Mouse (Mus musculus): ENCODE data around the gene Glrx. TPM values are rescaled to one million over a fixed set of nuclear protein-coding genes. Genes with fewer than 3 reads are reported as not detected.

The Glrx gene
- 40.7 and 44.7 TPM in 2 replicates for polyA plus RNA-seq (2015; fragmentation: Nextera tagmentation; extraction: Ambion mirVana)

GRCm38 (mm10) chr13:75839719-75840481, at the start of gene Glrx:
Glrx (plus strand) TSS chr13:75839868.
- under 1% methylated on average over 12 of the region's 12 CpGs for WGBS
- H3K4me1 ChIP-seq (ENCODE audit: insufficient read depth, low read length) = peaks cover 25% of the 10 kb centered on the region
- H3K27me3 ChIP-seq (ENCODE audit: insufficient read depth, low read length) = no peaks in the 10 kb centered on the region
- no peaks in the 10 kb centered on the region for H3K9me3 ChIP-seq (ENCODE audit: low read length)
- H3K4me2 ChIP-seq (replicated peaks; ENCODE audit: low read depth, low read length) = peak within 1 kb of the TSS; percentile 69
- no peaks in the 10 kb centered on the region for H3K36me3 ChIP-seq (ENCODE audit: insufficient read depth, low read length)
- peak within 1 kb of the TSS; percentile 53 for H3K4me3 ChIP-seq (ENCODE audit: low read length)
- peak; percentile 94 for ATAC-seq (ENCODE audit: low FRiP score, low TSS enrichment)
- peak within 1 kb of the TSS; percentile 77 for H3K27ac ChIP-seq (ENCODE audit: low read length)
- H3K9ac ChIP-seq (replicated peaks; ENCODE audit: low read length) = peak within 1 kb of the TSS; percentile 65

GRCm38 (mm10) chr13:75790550-75791205, 49.0 kb upstream of the Glrx start:
- H3K36me3 ChIP-seq (ENCODE audit: insufficient read depth, low read length) = no peaks in the 10 kb centered on the region
- H3K4me3 ChIP-seq (ENCODE audit: low read length) = no peak overlapping the region
- 75% methylated on average over 1 of the region's 1 CpGs for WGBS
- no peak for ATAC-seq (ENCODE audit: low FRiP score, low TSS enrichment)
- no peak overlapping the region for H3K4me2 ChIP-seq (replicated peaks; ENCODE audit: low read depth, low read length)
- H3K9me3 ChIP-seq (ENCODE audit: low read length) = no peaks in the 10 kb centered on the region
- H3K9ac ChIP-seq (replicated peaks; ENCODE audit: low read length) = no peak overlapping the region
- no peaks in the 10 kb centered on the region for H3K27me3 ChIP-seq (ENCODE audit: insufficient read depth, low read length)
- no peak overlapping the region for H3K27ac ChIP-seq (ENCODE audit: low read length)
- H3K4me1 ChIP-seq (ENCODE audit: insufficient read depth, low read length) = no peaks in the 10 kb centered on the region

GRCm38 (mm10) chr13:75793863-75794629, 45.6 kb upstream of the Glrx start:
- Histone ChIP-seq H3K9me3 (ENCODE audit: low read length) (no peaks in the 10 kb centered on the region), H3K36me3 (ENCODE audit: insufficient read depth, low read length) (no peaks in the 10 kb centered on the region), H3K27me3 (ENCODE audit: insufficient read depth, low read length) (no peaks in the 10 kb centered on the region), H3K27ac (ENCODE audit: low read length) (no peak overlapping the region), H3K4me2 (replicated peaks; ENCODE audit: low read depth, low read length) (no peak overlapping the region), H3K9ac (replicated peaks; ENCODE audit: low read length) (no peak overlapping the region), H3K4me1 (ENCODE audit: insufficient read depth, low read length) (no peaks in the 10 kb centered on the region), H3K4me3 (ENCODE audit: low read length) (no peak overlapping the region)
- ATAC-seq (ENCODE audit: low FRiP score, low TSS enrichment) = no peak
- 64% methylated on average over 6 of the region's 6 CpGs for WGBS

GRCm38 (mm10) chr13:75797369-75798141, 42.1 kb upstream of the Glrx start:
- Histone ChIP-seq H3K27ac (ENCODE audit: low read length) (no peak overlapping the region), H3K4me3 (ENCODE audit: low read length) (peak overlapping the region; percentile 20), H3K4me1 (ENCODE audit: insufficient read depth, low read length) (no peaks in the 10 kb centered on the region), H3K9me3 (ENCODE audit: low read length) (no peaks in the 10 kb centered on the region), H3K36me3 (ENCODE audit: insufficient read depth, low read length) (no peaks in the 10 kb centered on the region), H3K4me2 (replicated peaks; ENCODE audit: low read depth, low read length) (peak overlapping the region; percentile 40), H3K9ac (replicated peaks; ENCODE audit: low read length) (peak overlapping the region; percentile 9; the same call in 1 of the 2 replicates), H3K27me3 (ENCODE audit: insufficient read depth, low read length) (no peaks in the 10 kb centered on the region)
- peak; percentile 98 for ATAC-seq (ENCODE audit: low FRiP score, low TSS enrichment)
- 27% methylated on average over 18 of the region's 18 CpGs for WGBS

GRCm38 (mm10) chr13:75798413-75799302, 41.0 kb upstream of the Glrx start:
- H3K4me3 ChIP-seq (ENCODE audit: low read length) = no peak overlapping the region
- H3K27me3 ChIP-seq (ENCODE audit: insufficient read depth, low read length) = no peaks in the 10 kb centered on the region
- H3K36me3 ChIP-seq (ENCODE audit: insufficient read depth, low read length) = no peaks in the 10 kb centered on the region
- no peak for ATAC-seq (ENCODE audit: low FRiP score, low TSS enrichment)
- 70% methylated on average over 7 of the region's 7 CpGs for WGBS
- no peak overlapping the region for H3K4me2 ChIP-seq (replicated peaks; ENCODE audit: low read depth, low read length)
- no peaks in the 10 kb centered on the region for H3K9me3 ChIP-seq (ENCODE audit: low read length)
- no peak overlapping the region for H3K27ac ChIP-seq (ENCODE audit: low read length)
- H3K4me1 ChIP-seq (ENCODE audit: insufficient read depth, low read length) = no peaks in the 10 kb centered on the region
- H3K9ac ChIP-seq (replicated peaks; ENCODE audit: low read length) = no peak overlapping the region

- 82% methylated on average over 3 of the region's 3 CpGs for WGBS
- H3K4me1 ChIP-seq (ENCODE audit: insufficient read depth, low read length) = no peaks in the 10 kb centered on the region
- no peaks in the 10 kb centered on the region for H3K27me3 ChIP-seq (ENCODE audit: insufficient read depth, low read length)
- no peak overlapping the region for H3K4me3 ChIP-seq (ENCODE audit: low read length)
- H3K9me3 ChIP-seq (ENCODE audit: low read length) = no peaks in the 10 kb centered on the region
- no peak overlapping the region for H3K9ac ChIP-seq (replicated peaks; ENCODE audit: low read length)
- ATAC-seq (ENCODE audit: low FRiP score, low TSS enrichment) = no peak
- H3K27ac ChIP-seq (ENCODE audit: low read length) = no peak overlapping the region
- H3K4me2 ChIP-seq (replicated peaks; ENCODE audit: low read depth, low read length) = no peak overlapping the region
- H3K36me3 ChIP-seq (ENCODE audit: insufficient read depth, low read length) = no peaks in the 10 kb centered on the region
Measured at GRCm38 (mm10) chr13:75799421-75799820, 40.2 kb upstream of the Glrx start.

- Histone ChIP-seq H3K9ac (replicated peaks; ENCODE audit: low read length) (no peak overlapping the region), H3K4me3 (ENCODE audit: low read length) (no peak overlapping the region), H3K4me1 (ENCODE audit: insufficient read depth, low read length) (no peaks in the 10 kb centered on the region), H3K36me3 (ENCODE audit: insufficient read depth, low read length) (no peaks in the 10 kb centered on the region), H3K27me3 (ENCODE audit: insufficient read depth, low read length) (no peaks in the 10 kb centered on the region), H3K4me2 (replicated peaks; ENCODE audit: low read depth, low read length) (no peak overlapping the region), H3K27ac (ENCODE audit: low read length) (no peak overlapping the region), H3K9me3 (ENCODE audit: low read length) (no peaks in the 10 kb centered on the region)
- WGBS = 73% methylated on average over 1 of the region's 1 CpGs
- ATAC-seq (ENCODE audit: low FRiP score, low TSS enrichment) = no peak
Measured at GRCm38 (mm10) chr13:75807969-75808368, 31.7 kb upstream of the Glrx start.

GRCm38 (mm10) chr13:75809957-75810356, 29.7 kb upstream of the Glrx start:
- no peak for ATAC-seq (ENCODE audit: low FRiP score, low TSS enrichment)
- no peak overlapping the region for H3K4me3 ChIP-seq (ENCODE audit: low read length)
- H3K27ac ChIP-seq (ENCODE audit: low read length) = no peak overlapping the region
- H3K9ac ChIP-seq (replicated peaks; ENCODE audit: low read length) = no peak overlapping the region
- WGBS = 61% methylated on average over 1 of the region's 1 CpGs
- H3K4me2 ChIP-seq (replicated peaks; ENCODE audit: low read depth, low read length) = no peak overlapping the region
- H3K9me3 ChIP-seq (ENCODE audit: low read length) = no peaks in the 10 kb centered on the region
- H3K27me3 ChIP-seq (ENCODE audit: insufficient read depth, low read length) = no peaks in the 10 kb centered on the region
- no peaks in the 10 kb centered on the region for H3K4me1 ChIP-seq (ENCODE audit: insufficient read depth, low read length)
- no peaks in the 10 kb centered on the region for H3K36me3 ChIP-seq (ENCODE audit: insufficient read depth, low read length)

Data from kidney, embryonic 16.5 days (tissue).